Mouse (Mus musculus) spleen, adult 2 months (tissue): Measurements from ENCODE around the gene Elmsan1.

Experiments used
- CTCF ChIP-seq: fragments of 200-500 bp; IDR thresholded peaks from 2 replicates; pipeline ENCODE4 v1.5.1; 2011; ENCODE audit warnings: mild to moderate bottlenecking, inconsistent platforms; ENCODE audit not compliant: insufficient read depth, insufficient read length, insufficient replicate concordance; ENCODE audit errors: extremely low read depth
- POLR2A ChIP-seq: fragments of 200-500 bp; IDR thresholded peaks from 2 replicates; pipeline ENCODE4 v1.6.1; 2011; ENCODE audit warnings: low read depth, low read length, inconsistent platforms

DNA sequence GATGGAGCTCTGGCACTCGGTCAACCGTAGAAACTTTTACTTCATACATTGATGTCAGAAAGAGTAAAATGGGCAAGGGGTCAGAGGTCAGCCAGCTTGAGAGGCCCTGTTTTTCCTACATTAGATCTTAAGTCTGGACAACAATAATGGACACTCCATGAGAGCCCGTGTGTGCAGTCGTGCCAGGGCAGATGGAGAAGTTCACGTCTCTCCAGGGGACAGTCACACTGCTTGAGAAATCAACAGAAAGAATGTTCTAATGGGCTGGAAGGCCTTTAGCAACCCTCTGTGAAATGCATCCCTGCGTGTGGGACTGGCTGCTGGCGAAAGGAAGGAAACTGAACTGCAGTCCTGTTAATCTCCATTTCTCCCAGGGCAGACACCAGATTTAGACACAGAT is 41.7 kb upstream of the Elmsan1 start:
- TF ChIP-seq CTCF = no peak
- TF ChIP-seq POLR2A = no peak
